Mouse (Mus musculus): ENCODE data around the gene Slc38a5.

Gene Slc38a5

DNA sequence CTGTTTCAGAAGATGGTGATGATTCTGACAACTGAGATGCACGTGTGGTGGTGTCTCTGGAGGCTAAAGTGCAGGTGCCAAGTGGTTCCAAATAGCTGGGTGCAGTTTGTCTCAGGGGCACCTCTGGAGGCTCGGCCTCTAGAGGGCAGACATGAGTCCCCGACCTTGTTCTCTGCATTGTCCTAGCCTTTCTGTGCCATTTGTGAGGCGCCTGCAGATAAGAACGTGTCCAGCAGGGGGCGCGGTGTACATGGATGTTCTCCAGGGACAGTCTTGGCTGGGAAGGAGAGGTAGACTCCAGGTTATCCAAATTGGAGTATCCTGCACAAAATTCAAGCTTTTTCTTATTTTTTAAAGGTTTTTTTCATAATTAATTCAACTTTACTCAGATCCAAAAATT is 44.0 kb downstream of the Slc38a5 start:
- DNase-seq (ENCODE audit: low spot score), result peak; percentile 73

DNA sequence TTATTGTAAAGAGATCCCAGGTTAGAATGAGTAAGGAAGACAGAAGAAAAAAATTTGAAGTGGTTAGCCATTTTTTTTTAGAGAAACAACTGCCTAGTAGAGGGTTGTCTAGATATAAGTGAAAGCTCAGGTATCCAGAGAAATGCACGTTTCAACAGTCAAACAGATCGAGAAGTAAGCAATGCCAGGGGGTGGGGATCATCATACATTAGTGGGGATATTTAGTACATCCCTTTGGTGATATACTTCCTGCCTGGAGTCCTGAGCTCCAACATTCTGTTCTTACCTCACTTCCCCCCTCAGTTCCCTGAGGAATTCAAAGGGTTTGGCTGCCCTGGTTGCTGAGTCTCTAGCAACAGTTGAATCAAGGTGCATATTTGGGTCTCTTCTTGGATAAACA is 56.2 kb downstream of the Slc38a5 start, which contains the start of gene Ssxb10:
TSS of gene Ssxb10 (plus strand) at position 301 of the 400 bp plus-strand sequence.
- no peak for DNase-seq (ENCODE audit: low spot score)
